Mouse (Mus musculus) lung, embryonic 15.5 days (tissue): ENCODE measurements around the gene Hsd17b2. TPM values are rescaled to one million over a fixed set of nuclear protein-coding genes. Genes with fewer than 3 reads are reported as not detected.
A peak's percentile ranks its signal among the peaks of the same experiment; 100 is the strongest.

ENCODE experiments used
- ATAC-seq: fragments of 200-750 bp; cut with Nextera tagmentation; 2 replicates; pipeline ENCODE4 v1.8.0; 2017; ENCODE audit warnings: moderate number of reproducible peaks, borderline replicate concordance; ENCODE audit not compliant: low FRiP score, low TSS enrichment; ENCODE audit errors: extremely low read depth
- H3K27ac ChIP-seq: fragments of 300-500 bp; sonication (generic); 2 replicates; pipeline ENCODE4 v1.5.1; 2015; ENCODE audit warnings: moderate library complexity, mild to moderate bottlenecking, inconsistent platforms
- H3K27me3 ChIP-seq: fragments of 300-500 bp; sonication (generic); 2 replicates; pipeline ENCODE4 v1.6.1; 2015; ENCODE audit warnings: inconsistent platforms
- H3K36me3 ChIP-seq: fragments of 300-500 bp; sonication (generic); 2 replicates; pipeline ENCODE4 v1.6.1; 2015; ENCODE audit warnings: inconsistent platforms
- H3K4me1 ChIP-seq: fragments of 300-500 bp; sonication (generic); 2 replicates; pipeline ENCODE4 v1.6.1; 2015; ENCODE audit warnings: inconsistent platforms
- H3K4me2 ChIP-seq: fragments of 300-500 bp; sonication (generic); 2 replicates; pipeline ENCODE4 v1.6.1; 2015; ENCODE audit warnings: inconsistent platforms, mild to moderate bottlenecking, moderate library complexity
- H3K4me3 ChIP-seq: fragments of 300-500 bp; sonication (generic); 2 replicates; pipeline ENCODE4 v1.5.1; 2015; ENCODE audit warnings: mild to moderate bottlenecking, inconsistent platforms
- H3K9ac ChIP-seq: fragments of 300-500 bp; sonication (generic); 2 replicates; pipeline ENCODE4 v1.6.1; 2015; ENCODE audit warnings: inconsistent platforms
- H3K9me3 ChIP-seq: fragments of 300-500 bp; sonication (generic); 2 replicates; pipeline ENCODE4 v1.6.1; 2016; ENCODE audit warnings: inconsistent platforms
- WGBS: fragments of 180-500 bp; shearing (Covaris S2); methylation state at CpG from one replicate; pipeline ENCODE4 v1.1.7; 2015; 5-methylcytosine and 5-hydroxymethylcytosine counted together
- polyA plus RNA-seq: library from polyadenylated mRNA; unstranded; fragments of >200 nt; fragmentation: Nextera tagmentation; extraction: Ambion mirVana; gene quantifications from 2 replicates; pipeline ENCODE4 v1.2.1, GENCODE M21; 2015

Gene Hsd17b2
- polyA plus RNA-seq, 1 experiment from 2014 or later = 0.34 TPM

DNA sequence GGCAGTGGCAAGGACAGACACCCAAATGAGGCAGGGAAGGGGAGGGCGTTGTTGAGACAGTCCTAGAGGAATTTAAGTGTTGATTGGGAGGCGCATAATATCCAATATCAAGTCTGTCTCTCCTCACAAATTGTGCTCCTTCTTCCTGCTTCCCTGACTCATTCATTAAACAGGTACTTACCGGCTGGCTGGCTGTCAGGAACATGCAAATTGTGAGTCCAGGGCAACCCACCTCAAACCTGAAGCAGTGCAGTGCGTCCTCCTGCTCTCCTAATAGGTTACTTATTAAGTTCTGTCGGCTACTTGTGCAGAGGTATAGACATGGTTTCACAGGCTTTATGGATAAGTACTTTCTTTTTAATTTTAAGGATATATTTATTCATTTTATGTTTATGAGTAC is 103.7 kb downstream of the Hsd17b2 start:
- Histone ChIP-seq H3K9ac (no peak overlapping the region), H3K4me3 (no peak overlapping the region), H3K36me3 (no peaks in the 10 kb centered on the region), H3K4me1 (peaks cover 12% of the 10 kb centered on the region), H3K9me3 (no peaks in the 10 kb centered on the region), H3K27me3 (no peaks in the 10 kb centered on the region), H3K27ac (peak overlapping the region; percentile 44; the same call in 1 of the 2 replicates), H3K4me2 (no peak overlapping the region)
- no peak for ATAC-seq
- WGBS = 50% methylated on average over 5 of the region's 5 CpGs

Other genes with a start within 250 kb of the Hsd17b2 start
- gene Plcg2, start 203.6 kb upstream of the Hsd17b2 start, polyA plus RNA-seq = 3.7 and 5.0 TPM in 2 replicates
- 3.2 and 3.3 TPM in 2 replicates for gene Sdr42e1, start 28.2 kb upstream of the Hsd17b2 start, polyA plus RNA-seq
- gene Mphosph6, start 100.0 kb downstream of the Hsd17b2 start, polyA plus RNA-seq = 54.3 and 57.3 TPM in 2 replicates